Comparison of ENCODE assay signal across 14 mouse cellular contexts in genomic region chr6:99534211-99534745, GRCm38 (mm10). TPM values are rescaled to one million over a fixed set of nuclear protein-coding genes. Genes with fewer than 3 reads are reported as not detected.
DNase-seq lines count a peak whose midpoint lies in the region.
"Had no signal": no experiment of that assay in that cellular context is flagged by ENCODE, and none has a peak within 500 bp of the region (broad histone marks: within the 10 kb centered on the region; RNA-seq: fewer than 3 reads in every experiment).

No protein-coding gene starts in this region.

- DNase-seq in heart, adult 11 months, result peak; percentile 62
- no peak for DNase-seq in heart, postnatal 36 days
- peak; percentile 24 for DNase-seq in adipocyte (ENCODE audit: low spot score)
- DNase-seq in cerebellum, adult 18-20 months, result peak; percentile 35 to 56
- DNase-seq in cerebellum, postnatal 14 days, result peak; percentile 57 to 65
- no peak for DNase-seq in heart, adult 18-20 months
- no peak for DNase-seq in retina, postnatal 1 day
- DNase-seq: adrenal gland, adult 2 months; embryo, embryonic 11 days; heart, postnatal 14 days; kidney, adult 8-10 months; kidney, postnatal 25 days; layer of hippocampus, postnatal 36 days; liver, postnatal 0 days had no signal

- intact Hi-C loops in heart, postnatal 36 days (cut with DNase I), result no loop called here

RNA-seq across cellular contexts. Expression of gene Foxp1, which starts 11.8 kb away (rescaled TPM):
- total RNA-seq in heart, postnatal 36 days (2021), result 10 to 100 TPM; 31.9 to 39.3 TPM
- total RNA-seq in heart, adult 18-20 months (2021), result 10 to 100 TPM; 29.4 to 32.8 TPM

Comparison
In these comparisons a context has a peak if more than half of its experiments do, and no peak if none do; other contexts are left out.
1. DNase-seq: peak in heart, adult 11 months (single experiment), adipocyte (single experiment), cerebellum, adult 18-20 months (2 of 2) and cerebellum, postnatal 14 days (2 of 2); none in heart, postnatal 36 days (0 of 2), heart, adult 18-20 months (0 of 2) and retina, postnatal 1 day (single experiment).